Mouse (Mus musculus) spleen, adult 2 months (tissue): ENCODE results near the gene Tspan17.

Source experiments
- CTCF ChIP-seq: fragments of 200-500 bp; IDR thresholded peaks from 2 replicates; pipeline ENCODE4 v1.5.1; 2011; ENCODE audit warnings: mild to moderate bottlenecking, inconsistent platforms; ENCODE audit not compliant: insufficient read depth, insufficient read length, insufficient replicate concordance; ENCODE audit errors: extremely low read depth
- POLR2A ChIP-seq: fragments of 200-500 bp; IDR thresholded peaks from 2 replicates; pipeline ENCODE4 v1.6.1; 2011; ENCODE audit warnings: low read depth, low read length, inconsistent platforms

DNA sequence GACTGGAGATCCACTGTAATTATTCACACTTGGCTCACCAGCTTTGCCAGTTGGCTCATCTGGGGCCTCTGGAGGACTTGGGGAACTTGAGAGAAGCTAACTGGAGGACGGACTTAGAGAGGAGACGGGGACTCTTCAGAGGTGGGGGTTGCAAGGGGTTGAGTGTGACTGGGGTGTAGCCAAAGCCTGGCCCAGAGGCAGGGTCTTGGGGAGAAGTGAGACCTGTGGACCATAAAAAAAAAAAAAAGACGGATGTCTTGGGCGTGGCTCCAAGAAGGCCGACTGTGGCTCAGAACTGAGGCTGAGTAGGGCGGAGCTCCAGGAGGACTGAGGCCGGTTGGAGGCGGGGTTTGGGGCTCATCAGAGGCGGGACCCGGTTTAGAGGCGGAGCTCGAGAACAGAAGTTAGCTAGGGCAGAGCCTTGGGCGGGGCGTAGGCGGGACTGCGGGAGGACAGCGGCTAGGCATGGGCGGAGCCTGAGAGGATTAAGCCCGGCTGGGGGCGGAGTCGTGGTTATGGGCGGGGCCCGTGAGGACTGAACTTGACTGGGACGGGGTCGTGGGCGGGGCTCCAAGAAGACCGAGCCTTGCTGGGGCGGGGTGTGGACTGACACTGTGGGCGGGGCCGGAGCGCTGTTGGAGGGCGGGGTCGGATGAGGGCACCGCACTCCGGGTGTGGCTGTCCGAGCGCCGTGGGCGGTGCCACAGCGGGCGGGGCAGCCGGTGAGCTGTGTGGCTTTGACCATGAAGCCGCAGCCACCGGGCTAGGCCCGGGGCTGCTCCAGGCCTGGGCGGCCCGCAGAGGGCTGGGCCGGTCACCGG is at the start of gene Tspan17:
- TF ChIP-seq CTCF = no peak
- no peak for TF ChIP-seq POLR2A
